Mouse (Mus musculus) adrenal gland, adult 18-20 months (tissue): ENCODE measurements around the gene Slc35e1. TPM values are rescaled to one million over a fixed set of nuclear protein-coding genes. Genes with fewer than 3 reads are reported as not detected.

Source experiments
- DNase-seq, 2 experiments: peaks; one replicate each; pipeline ENCODE4 v3.0.0; 2021 to 2022; ENCODE audit warnings: low spot score in 2 of 2
- long read RNA-seq, 2 experiments: library from polyadenylated mRNA; stranded (forward); transcript quantifications; one replicate each; pipeline ENCODE4 v2.0.0; 2021
- total RNA-seq, 2 experiments: library from RNA; stranded (reverse); gene quantifications; 1 replicate in 1 of 2; 2 replicates in 1 of 2; pipeline ENCODE4 v1.2.3; 2021

The Slc35e1 gene
- 10 to 100 TPM; 39.9 to 41.5 TPM for total RNA-seq
- long read RNA-seq, experiment 1, full-length matches to known transcripts = 44 of 52 reads
- long read RNA-seq, experiment 1, partial matches to known transcripts = 0 of 52 reads
- long read RNA-seq, experiment 1, other reads (novel, unspliced or antisense) = 8 of 52 reads
- long read RNA-seq, experiment 2, full-length matches to known transcripts = 73 of 90 reads
- long read RNA-seq, experiment 2, partial matches to known transcripts = 6 of 90 reads
- long read RNA-seq, experiment 2, other reads (novel, unspliced or antisense) = 11 of 90 reads

GRCm38 (mm10) chr8:72491680-72492621 is at the start of gene Slc35e1:
Gene Slc35e1, minus strand, starts transcription at chr8:72492614.
- no peak for DNase-seq

DNA sequence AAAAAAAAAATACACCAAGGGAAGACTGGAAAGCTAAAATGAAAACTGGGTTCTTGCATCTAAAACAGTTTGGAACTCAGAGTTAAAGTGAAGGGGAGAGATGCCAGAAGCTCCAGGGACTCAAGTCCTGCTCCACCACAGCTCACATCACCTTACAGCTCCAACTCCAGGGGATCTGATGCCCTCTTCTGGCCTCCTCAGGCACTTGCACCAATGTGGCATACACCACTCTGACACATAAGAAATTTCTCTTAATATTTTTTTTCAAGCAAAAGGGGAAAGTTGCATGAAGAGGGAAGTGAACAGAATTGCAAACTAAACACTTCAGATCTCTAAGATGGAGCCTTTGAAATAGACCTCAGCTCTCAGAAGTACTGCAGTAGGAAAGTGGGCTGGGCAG is 46.8 kb upstream of the Slc35e1 start:
- no peak for DNase-seq

DNA sequence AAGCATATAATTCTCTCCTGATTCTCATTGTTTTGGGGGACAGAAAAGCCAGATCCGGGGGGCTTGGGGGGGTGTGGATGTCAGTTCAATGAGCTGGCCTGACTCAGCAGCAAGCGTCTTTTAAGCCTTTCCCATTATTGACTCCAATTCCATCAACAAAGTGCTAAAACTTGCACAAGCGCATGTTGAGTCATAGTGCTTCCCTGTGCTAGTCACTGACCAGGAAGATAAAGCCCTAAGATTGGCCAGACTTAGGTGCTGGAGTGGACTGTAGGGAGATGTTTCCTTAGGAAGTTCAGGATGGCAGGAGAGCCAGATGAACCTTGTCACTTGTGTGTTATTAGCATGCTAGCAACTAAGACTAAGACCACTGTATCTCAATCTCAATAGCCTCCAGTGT is 42.5 kb upstream of the Slc35e1 start:
- no peak for DNase-seq

- no peak for DNase-seq
These were observed 39.7 kb upstream of the Slc35e1 start for GRCm38 (mm10) chr8:72532103-72532502.

GRCm38 (mm10) chr8:72521888-72522287 is 29.5 kb upstream of the Slc35e1 start:
- DNase-seq = no peak

DNA sequence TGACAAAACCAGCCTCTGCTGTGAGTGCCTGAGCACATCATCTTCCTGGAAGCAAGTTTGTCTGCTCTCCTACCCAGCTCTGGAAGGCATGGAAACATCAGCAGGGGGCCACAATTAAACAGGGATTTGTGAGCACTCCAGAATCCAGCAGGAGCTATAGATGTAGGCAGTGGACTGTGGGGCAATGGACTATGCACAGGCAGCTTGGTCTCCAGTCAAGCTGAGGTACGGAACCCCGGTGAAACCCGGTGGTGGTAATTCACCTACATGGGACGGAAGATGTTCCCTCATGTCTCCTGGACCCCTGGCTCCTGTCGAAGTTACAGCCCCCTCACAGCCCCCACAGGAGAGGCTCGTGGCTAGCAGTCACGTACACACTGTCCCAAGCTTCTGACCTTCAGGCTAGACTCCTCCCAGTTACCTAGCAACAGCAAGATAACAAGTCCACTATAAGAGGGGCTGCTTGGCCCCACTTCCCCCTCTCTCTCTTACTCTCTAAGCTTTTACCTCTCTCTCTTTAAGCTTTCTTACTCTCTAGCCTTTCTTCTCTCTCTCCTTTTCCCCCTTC is 25.1 kb upstream of the Slc35e1 start:
- no peak for DNase-seq

DNA sequence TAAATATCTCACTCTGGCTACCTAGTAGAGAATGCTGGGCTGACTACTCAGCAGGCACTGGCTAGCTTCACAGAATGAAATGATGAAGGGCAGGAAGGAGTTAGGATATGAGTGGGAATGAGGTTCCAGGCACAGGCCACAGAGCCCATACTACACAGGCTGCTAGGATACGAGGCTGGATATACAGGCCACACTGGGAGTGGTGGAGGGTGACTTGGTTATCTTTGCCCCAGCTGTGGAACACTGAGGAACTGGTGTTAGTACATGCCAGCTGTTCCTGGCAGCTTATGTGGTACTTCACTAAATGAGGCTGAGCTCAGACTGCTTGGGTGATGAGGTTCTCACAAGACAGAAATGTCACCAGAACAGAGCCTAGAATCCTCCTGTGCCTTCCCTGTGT is 20.7 kb upstream of the Slc35e1 start:
- no peak for DNase-seq

- DNase-seq = no peak
These were observed 20.2 kb upstream of the Slc35e1 start for GRCm38 (mm10) chr8:72512648-72513047.

GRCm38 (mm10) chr8:72507505-72507904 is 15.1 kb upstream of the Slc35e1 start:
- no peak for DNase-seq

- DNase-seq = no peak
These were observed 12.4 kb upstream of the Slc35e1 start for GRCm38 (mm10) chr8:72504637-72505314.

DNA sequence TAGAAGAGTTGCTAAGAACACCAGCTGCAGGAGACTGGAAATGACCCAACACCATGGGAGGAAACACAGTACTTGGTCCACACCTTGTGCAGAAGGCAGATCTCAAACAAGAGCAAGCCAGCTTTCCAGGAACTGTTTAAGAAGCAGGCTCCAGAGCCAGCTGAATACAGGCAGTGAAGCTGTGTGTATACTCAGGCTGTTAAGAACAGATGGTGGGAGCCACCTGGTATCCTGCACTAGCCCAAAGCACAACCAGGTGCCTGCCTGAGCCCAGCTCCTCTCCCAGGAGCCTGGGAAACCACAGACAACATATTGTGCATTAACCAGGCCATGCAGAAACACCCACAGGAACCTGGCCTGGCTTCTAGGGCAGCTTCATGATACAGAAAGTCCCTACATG is 11.7 kb upstream of the Slc35e1 start:
- DNase-seq = no peak

DNA sequence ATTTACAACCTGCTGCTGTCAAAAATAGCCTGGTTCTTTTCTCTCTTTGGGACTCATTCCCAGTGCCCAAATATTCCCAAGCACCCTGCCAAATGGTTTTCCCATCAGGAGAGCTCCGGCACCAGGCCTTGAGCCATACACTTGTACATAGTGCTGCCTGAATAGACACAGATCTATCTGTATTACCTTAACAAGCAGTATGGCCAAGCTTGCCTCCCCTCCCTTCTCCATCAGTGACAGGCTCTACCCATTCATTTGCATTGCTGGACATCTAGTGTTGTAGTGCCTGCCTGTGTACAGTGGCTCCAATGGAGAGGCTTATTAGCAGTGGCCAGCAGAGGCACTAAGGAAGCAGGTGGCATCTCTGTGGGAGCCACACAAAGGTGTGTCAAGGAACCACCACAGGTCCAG is 8.1 kb upstream of the Slc35e1 start:
- no peak for DNase-seq

DNA sequence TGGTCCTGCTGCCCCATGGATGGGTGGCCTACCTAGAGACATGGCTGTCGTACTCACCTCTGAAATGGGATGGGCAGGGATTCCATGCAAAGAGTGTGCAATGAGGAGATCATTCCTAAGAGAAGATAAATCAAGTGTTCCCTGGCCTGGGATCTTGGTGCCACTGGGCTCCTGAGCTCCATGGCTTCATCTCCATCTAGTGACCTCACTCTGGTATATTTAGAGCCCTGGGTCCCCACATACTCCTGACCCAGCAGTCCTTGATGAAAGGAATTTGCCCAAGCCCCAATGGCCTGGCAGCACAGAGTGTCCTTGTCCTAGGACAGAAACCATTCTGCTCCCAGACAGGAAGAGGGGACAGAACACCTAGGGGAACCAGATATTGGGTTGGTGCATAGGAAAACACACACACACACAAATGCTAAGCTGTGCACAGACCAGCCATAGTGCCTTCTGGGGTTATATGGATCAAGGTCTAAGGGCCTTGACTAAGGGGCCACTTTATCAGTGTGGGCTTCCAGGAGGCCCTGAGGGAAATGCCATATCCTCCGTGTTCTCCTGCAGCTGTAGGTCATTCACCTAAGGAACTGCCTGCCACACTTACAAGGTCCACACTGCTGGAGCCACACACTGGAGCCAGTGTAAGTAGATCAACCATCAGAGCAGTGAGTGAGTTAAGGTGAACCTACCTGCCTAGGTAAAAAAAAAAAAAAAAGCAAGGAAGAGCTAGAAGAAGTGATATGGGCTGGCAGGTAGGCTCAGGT is 7.3 kb upstream of the Slc35e1 start:
- no peak for DNase-seq

- DNase-seq = no peak
These were observed 6.1 kb upstream of the Slc35e1 start for GRCm38 (mm10) chr8:72498527-72498926.

- DNase-seq = no peak
These were observed 5.5 kb upstream of the Slc35e1 start for GRCm38 (mm10) chr8:72497911-72498310.

DNA sequence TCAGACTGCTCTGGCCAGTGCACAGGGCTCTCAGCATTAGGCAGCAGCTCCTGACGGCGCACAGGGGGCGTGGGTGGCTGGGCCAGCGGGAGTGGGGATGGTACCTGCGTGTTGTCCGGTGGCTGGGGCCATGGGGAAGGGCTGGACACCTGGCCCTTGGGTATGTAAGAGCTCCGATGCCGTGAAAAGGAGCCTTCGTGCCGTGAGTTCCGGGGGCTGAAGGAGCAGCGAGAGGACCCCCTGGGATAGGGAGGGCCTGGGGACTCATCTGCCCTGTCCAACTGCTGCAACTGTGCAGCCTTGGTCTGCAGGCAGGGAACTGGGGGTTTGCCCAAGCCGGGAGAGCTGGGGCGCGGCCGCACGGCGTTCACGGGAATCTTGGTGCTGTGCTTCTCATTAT is 3.8 kb upstream of the Slc35e1 start:
- no peak for DNase-seq

GRCm38 (mm10) chr8:72495411-72496111 is 3.1 kb upstream of the Slc35e1 start:
- no peak for DNase-seq

- DNase-seq = no peak
These were observed 967 bp upstream of the Slc35e1 start for GRCm38 (mm10) chr8:72493381-72493780.

DNA sequence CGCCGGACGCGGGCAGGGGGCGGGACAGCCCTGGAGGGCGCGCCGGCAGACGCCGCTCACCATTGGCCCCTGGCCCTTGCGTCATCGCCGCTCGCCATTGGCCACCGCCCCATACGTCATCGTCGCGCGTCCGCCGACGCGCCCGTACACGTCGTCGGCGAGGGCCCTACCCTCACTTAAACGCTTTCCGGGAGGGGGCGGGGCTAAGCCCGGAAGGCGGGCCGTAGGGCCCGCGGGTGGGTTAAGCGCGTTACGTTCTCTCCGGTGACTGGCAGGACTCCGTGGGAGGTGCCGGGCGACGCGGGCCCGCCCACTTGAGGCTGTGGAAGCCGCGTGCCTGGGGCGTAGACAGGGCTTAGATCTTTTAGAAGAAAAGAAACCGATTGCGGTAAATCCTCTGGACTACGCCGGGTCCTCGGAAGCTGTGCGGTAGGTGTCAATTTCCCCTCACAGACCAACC is 238 bp upstream of the Slc35e1 start:
- DNase-seq = peak; percentile 99 to 100

DNA sequence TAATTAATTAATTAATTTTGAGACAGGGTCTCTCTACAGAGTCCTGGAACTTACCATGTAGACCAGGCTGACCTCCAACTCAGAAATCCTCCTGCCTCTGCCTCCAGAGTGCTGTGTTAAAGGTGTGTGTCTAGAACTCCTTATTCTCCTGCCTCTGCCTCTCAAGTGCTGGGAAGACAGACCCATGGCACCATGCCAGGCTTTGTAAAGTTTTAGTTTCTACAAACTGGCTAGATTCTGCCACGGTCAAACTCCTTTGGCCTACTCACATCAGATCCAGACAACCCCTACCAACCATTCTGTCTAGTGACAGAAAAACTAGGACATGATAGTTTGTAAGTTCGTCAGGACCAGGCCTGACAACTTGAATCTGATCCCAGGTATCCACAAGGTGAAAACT is 1.4 kb downstream of the Slc35e1 start:
- DNase-seq = no peak
